Mouse (Mus musculus): ENCODE data around the gene Gm7697. TPM values are rescaled to one million over a fixed set of nuclear protein-coding genes. Genes with fewer than 3 reads are reported as not detected.
"Not testable (repeated sequence)": the region's sequence is repeated elsewhere in the genome, so short reads cannot be mapped to it uniquely, and the experiment has no call there.

Gm7697 gene
- 0.38 TPM in 1 of 2 replicates, not detected in the other for polyA plus RNA-seq (2011; ENCODE audit: insufficient read depth, insufficient read length, low replicate concordance, missing spikeins)

DNA sequence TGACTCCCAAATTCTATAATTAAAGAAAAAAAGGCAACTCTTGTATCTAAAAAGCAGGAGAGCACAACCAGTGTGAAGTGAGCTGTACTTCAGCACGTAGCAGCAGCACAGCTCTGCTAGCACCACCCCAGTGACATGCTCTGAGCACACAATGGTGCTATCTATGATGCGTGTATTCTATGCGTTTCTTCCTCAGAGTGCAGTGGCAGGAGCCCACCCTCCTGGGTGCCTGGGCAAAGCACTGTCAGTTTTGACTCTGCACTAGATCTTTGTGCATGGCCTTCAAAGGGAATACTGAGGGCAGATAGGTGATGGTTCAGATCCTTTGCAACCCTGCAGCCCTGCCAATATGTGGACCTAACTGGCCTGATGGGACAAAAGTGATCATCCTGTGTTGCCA, at the start of gene Gm7697:
Gene Gm7697, minus strand, starts transcription at position 101 of the 400 bp plus-strand sequence.
- not testable (repeated sequence) for H3K4me3 ChIP-seq (replicated peaks; ENCODE audit: control insufficient read depth, low read depth, low read length); H3K4me1 ChIP-seq (ENCODE audit: control insufficient read depth, insufficient read depth, low read length); H3K27ac ChIP-seq (ENCODE audit: control insufficient read depth, insufficient read depth, low read depth, low read length, poor library complexity)
- 91% methylated on average over 3 of the region's 3 CpGs for WGBS

DNA sequence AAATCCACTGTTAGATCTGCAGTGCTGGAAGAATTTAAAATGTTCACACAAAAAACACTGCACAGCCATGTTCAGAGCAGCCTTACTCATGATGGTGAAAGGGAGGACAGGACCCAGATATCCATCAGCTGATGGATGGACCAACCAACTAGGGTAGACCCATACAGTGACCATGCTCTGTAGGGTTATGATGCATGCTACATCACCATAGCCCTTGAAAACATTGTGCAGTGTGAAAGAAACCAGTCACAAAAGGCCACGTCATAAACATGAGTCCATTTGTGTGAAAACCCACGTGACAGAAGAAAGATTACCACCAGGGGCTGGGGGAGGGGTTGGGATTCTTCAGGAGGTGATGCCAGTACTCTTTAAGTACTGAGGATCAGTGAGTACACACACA, 28.5 kb upstream of the Gm7697 start:
- not testable (repeated sequence) for H3K4me3 ChIP-seq (replicated peaks; ENCODE audit: control insufficient read depth, low read depth, low read length); H3K4me1 ChIP-seq (ENCODE audit: control insufficient read depth, insufficient read depth, low read length); H3K27ac ChIP-seq (ENCODE audit: control insufficient read depth, insufficient read depth, low read depth, low read length, poor library complexity)
- WGBS = 42% methylated on average over 2 of the region's 2 CpGs

DNA sequence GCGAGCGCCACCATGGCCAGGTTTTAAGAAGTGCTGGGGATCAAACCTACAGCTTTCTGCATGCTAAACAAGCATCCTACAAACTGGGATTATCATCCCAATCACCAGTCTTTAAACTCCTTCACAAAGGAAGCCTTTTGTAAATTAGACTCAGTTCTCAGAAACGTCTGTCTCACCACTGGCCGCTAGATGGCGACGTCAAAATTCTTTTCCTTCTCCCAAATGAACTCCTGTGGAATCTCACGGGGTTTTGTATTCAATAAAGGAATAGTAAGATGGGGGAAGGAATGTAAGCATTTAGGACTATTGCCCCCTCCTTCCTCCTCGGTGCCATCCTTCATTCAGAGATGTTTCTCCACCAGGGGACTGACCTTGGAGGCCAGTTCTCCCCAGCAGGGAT, 26.8 kb upstream of the Gm7697 start:
- H3K4me1 ChIP-seq (ENCODE audit: control insufficient read depth, insufficient read depth, low read length); H3K27ac ChIP-seq (ENCODE audit: control insufficient read depth, insufficient read depth, low read depth, low read length, poor library complexity); H3K4me3 ChIP-seq (replicated peaks; ENCODE audit: control insufficient read depth, low read depth, low read length): not testable (repeated sequence)
- WGBS = 8% methylated on average over 8 of the region's 8 CpGs

DNA sequence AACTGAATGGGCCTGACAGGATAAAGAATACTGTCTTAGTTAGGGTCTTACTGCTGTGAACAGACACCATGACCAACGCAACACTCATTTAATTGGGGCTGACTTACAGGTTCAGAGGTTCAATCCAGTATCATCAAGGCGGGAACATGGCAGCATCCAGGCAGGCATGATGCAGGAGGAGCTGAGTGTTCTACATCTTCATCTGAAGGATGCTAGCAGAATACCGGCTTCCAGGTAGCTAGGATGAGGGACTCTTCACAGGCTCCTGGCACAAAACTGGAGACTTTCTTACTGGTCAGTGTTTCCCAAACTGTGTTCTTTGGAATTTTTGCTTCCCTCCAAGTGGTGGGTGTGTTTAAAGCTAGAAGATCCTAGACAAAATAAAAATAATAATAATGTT, 25.3 kb upstream of the Gm7697 start:
- 81% methylated on average over 3 of the region's 3 CpGs for WGBS
- H3K4me3 ChIP-seq (replicated peaks; ENCODE audit: control insufficient read depth, low read depth, low read length); H3K27ac ChIP-seq (ENCODE audit: control insufficient read depth, insufficient read depth, low read depth, low read length, poor library complexity); H3K4me1 ChIP-seq (ENCODE audit: control insufficient read depth, insufficient read depth, low read length): not testable (repeated sequence)

DNA sequence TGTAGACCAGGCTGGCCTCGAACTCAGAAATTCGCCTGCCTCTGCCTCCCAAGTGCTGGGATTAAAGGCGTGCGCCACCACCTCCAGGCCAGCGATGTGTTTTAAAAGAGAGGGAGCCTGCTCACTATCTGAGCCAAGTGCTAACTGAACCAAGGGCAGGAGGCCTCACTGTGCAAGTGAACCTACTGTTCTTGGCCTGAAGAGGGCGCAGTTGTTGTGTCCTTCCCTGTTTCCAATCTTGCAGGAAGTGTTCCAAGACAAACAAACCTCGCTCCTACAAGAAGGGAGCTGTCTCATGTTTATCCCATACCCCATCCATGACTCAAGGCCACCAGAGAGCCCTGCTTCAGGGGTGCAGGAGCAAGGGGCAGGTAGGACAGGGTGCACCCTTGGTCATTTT, 24.4 kb upstream of the Gm7697 start:
- H3K27ac ChIP-seq (ENCODE audit: control insufficient read depth, insufficient read depth, low read depth, low read length, poor library complexity); H3K4me1 ChIP-seq (ENCODE audit: control insufficient read depth, insufficient read depth, low read length); H3K4me3 ChIP-seq (replicated peaks; ENCODE audit: control insufficient read depth, low read depth, low read length): not testable (repeated sequence)
- 59% methylated on average over 7 of the region's 7 CpGs for WGBS
- TF ChIP-seq CTCF (IDR thresholded peaks at IDR 0.05; ENCODE audit: control insufficient read depth, insufficient read depth, low read length) = peak; percentile 41; the same call in 1 of the 2 replicates

DNA sequence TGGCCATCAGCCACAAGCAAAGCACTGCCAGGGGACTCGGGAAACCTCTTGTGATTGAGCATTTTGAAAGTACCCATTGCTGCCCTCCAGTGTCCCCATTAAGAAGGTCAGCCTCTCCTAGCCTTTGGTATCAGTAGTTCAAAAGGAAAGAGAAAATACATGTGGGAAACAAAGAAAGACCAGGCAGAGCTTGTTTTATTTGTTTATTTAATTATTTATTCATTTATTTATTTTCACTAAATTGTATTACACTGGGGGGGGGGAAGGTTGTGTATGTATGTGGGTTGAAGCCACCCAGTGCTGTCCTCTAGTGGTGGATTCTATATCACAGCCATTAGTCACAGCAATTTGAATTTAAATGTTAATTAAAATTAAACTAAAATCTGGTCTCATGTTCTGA, 22.2 kb upstream of the Gm7697 start:
- H3K27ac ChIP-seq (ENCODE audit: control insufficient read depth, insufficient read depth, low read depth, low read length, poor library complexity); H3K4me1 ChIP-seq (ENCODE audit: control insufficient read depth, insufficient read depth, low read length); H3K4me3 ChIP-seq (replicated peaks; ENCODE audit: control insufficient read depth, low read depth, low read length): not testable (repeated sequence)
- WGBS = 36% methylated on average over 1 of the region's 1 CpGs

DNA sequence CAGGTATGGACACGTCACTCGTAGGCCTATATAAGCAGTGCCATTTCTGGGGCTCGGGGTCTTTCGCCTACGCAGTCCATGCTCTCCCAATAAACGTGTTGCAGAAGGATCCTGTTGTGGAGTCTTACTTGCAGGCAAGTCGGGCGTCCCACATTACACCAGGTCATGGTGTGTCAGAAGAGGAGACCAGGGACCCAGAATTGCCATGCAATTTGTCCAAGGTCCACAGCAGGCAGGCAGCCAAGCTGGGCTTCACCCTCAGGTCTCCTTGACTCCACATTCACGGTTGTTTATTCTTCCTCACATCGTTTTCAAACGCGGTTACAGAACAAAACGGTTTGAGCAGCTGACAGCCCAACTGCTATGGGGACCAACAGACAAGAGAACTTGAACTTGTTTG, 21.7 kb upstream of the Gm7697 start:
- H3K27ac ChIP-seq (ENCODE audit: control insufficient read depth, insufficient read depth, low read depth, low read length, poor library complexity); H3K4me3 ChIP-seq (replicated peaks; ENCODE audit: control insufficient read depth, low read depth, low read length); H3K4me1 ChIP-seq (ENCODE audit: control insufficient read depth, insufficient read depth, low read length): not testable (repeated sequence)
- WGBS = 72% methylated on average over 13 of the region's 13 CpGs

DNA sequence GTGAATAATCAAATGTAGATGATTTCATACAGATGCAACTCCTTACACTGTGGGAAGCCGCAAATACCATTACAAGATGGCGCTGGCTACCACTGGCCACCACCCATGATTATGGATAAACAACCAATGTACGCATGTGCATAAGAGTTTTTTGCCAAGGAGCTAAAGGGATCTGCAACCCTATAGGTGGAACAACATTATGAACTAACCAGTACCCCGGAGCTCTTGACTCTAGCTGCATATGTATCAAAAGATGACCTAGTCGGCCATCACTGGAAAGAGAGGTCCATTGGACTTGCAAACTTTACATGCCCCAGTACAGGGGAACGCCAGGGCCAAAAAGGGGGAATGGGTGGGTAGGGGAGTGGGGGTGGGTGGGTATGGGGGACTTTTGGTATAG, 21.2 kb upstream of the Gm7697 start:
- not testable (repeated sequence) for H3K27ac ChIP-seq (ENCODE audit: control insufficient read depth, insufficient read depth, low read depth, low read length, poor library complexity); H3K4me3 ChIP-seq (replicated peaks; ENCODE audit: control insufficient read depth, low read depth, low read length); H3K4me1 ChIP-seq (ENCODE audit: control insufficient read depth, insufficient read depth, low read length)
- 81% methylated on average over 6 of the region's 6 CpGs for WGBS

DNA sequence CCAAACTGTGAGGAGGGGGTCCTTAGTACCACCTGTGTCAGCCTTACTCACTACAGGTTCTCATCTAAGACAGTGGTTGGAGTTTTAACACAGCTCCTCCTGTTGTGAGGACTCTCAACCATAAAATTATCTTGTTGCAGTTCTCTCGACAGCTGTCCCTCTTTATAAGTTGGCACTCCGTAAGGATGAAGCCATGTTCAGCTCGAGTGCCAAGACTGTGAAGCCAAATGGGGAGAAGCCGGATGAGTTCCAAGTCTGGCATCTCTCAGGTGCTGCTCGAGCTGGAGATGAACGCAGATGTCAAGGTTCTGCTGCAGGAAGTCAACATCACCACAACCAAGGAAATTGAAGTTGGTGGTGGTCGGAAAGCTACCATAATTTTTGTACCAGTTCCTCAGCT, 18.0 kb upstream of the Gm7697 start:
- not testable (repeated sequence) for H3K4me1 ChIP-seq (ENCODE audit: control insufficient read depth, insufficient read depth, low read length); H3K4me3 ChIP-seq (replicated peaks; ENCODE audit: control insufficient read depth, low read depth, low read length); H3K27ac ChIP-seq (ENCODE audit: control insufficient read depth, insufficient read depth, low read depth, low read length, poor library complexity)
- WGBS = 53% methylated on average over 7 of the region's 7 CpGs

DNA sequence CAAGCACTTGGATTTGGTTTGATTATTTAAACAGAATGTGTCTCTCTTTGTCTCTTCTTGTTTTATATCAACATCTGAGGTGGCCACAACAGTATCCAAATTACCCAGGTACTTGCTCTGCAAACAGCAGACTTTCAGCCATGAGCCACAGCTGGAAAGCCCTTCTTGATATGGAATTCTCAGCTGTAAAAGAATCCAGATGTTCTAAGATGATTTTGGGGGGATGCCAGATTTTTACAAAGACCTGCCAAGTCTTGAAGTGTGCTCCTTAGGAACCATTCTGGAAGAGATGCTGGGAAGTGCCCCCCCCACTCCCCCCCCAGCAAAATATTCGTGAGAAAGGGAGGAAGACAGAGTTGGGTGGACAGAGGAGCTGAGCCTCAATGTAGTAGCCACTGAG, 17.6 kb upstream of the Gm7697 start:
- not testable (repeated sequence) for H3K4me1 ChIP-seq (ENCODE audit: control insufficient read depth, insufficient read depth, low read length); H3K27ac ChIP-seq (ENCODE audit: control insufficient read depth, insufficient read depth, low read depth, low read length, poor library complexity); H3K4me3 ChIP-seq (replicated peaks; ENCODE audit: control insufficient read depth, low read depth, low read length)
- 44% methylated on average over 1 of the region's 1 CpGs for WGBS

DNA sequence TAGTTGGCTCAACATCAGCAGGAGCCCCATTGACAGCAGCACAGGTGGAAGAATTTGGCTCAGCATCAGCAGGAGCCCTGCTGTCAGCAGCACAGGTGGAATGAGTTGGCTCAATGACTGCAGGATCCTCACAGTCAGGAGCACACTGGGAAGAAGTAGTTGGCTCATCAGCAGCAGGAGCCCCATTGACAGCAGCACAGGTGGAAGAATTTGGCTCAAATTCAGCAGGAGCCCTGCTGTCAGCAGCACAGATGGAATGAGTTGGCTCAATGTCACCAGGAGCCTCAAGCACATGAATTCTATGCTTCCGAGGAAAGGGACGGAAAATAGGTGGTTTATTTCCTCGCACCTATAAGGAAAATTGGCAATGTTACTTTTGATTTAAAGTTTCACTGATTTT, 47.8 kb downstream of the Gm7697 start:
- WGBS = 86% methylated on average over 3 of the region's 3 CpGs
- H3K4me3 ChIP-seq (replicated peaks; ENCODE audit: control insufficient read depth, low read depth, low read length); H3K4me1 ChIP-seq (ENCODE audit: control insufficient read depth, insufficient read depth, low read length); H3K27ac ChIP-seq (ENCODE audit: control insufficient read depth, insufficient read depth, low read depth, low read length, poor library complexity): not testable (repeated sequence)

DNA sequence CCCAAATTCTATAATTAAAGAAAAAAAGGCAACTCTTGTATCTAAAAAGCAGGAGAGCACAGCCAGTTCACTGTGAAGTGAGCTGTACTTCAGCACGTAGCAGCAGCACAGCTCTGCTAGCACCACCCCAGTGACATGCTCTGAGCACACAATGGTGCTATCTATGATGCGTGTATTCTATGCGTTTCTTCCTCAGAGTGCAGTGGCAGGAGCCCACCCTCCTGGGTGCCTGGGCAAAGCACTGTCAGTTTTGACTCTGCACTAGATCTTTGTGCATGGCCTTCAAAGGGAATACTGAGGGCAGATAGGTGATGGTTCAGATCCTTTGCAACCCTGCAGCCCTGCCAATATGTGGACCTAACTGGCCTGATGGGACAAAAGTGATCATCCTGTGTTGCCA, 69.3 kb downstream of the Gm7697 start, which contains the start of gene Gm9495:
Gene Gm9495, minus strand, starts transcription at position 101 of the 400 bp plus-strand sequence.
- not testable (repeated sequence) for H3K4me3 ChIP-seq (replicated peaks; ENCODE audit: control insufficient read depth, low read depth, low read length)
- WGBS = 88% methylated on average over 3 of the region's 3 CpGs

More for the DNA sequence above, 69.3 kb downstream of the Gm7697 start, which contains the start of gene Gm9495:
- H3K27ac ChIP-seq (ENCODE audit: control insufficient read depth, insufficient read depth, low read depth, low read length, poor library complexity); H3K4me1 ChIP-seq (ENCODE audit: control insufficient read depth, insufficient read depth, low read length): not testable (repeated sequence)
